Mouse (Mus musculus) bone marrow macrophage, adult 2 months (primary cell): Measurements from ENCODE around the gene Cenpl. TPM values are rescaled to one million over a fixed set of nuclear protein-coding genes. Genes with fewer than 3 reads are reported as not detected.

Experiments used
- H3K27ac ChIP-seq: 2 replicates; pipeline ENCODE4 v1.5.1; 2012; ENCODE audit warnings: low read depth, low read length; ENCODE audit not compliant: insufficient read depth
- H3K4me1 ChIP-seq: 2 replicates; pipeline ENCODE4 v1.6.1; 2012; ENCODE audit warnings: low read length; ENCODE audit not compliant: control insufficient read depth, insufficient read depth
- H3K4me3 ChIP-seq: 2 replicates; pipeline ENCODE4 v1.5.1; 2012; ENCODE audit warnings: mild to moderate bottlenecking, low read length, moderate library complexity; ENCODE audit not compliant: insufficient read depth
- CTCF ChIP-seq: IDR thresholded peaks from 2 replicates; pipeline ENCODE4 v1.5.1; 2012; ENCODE audit warnings: low read depth, mild to moderate bottlenecking, low read length, moderate library complexity
- POLR2A ChIP-seq: IDR thresholded peaks from 2 replicates; pipeline ENCODE4 v1.6.1; 2012; ENCODE audit warnings: mild to moderate bottlenecking, low read depth, low read length, borderline replicate concordance
- polyA plus RNA-seq: library from polyadenylated mRNA; stranded (reverse); fragments of >200 nt; gene quantifications from 2 replicates; pipeline ENCODE4 v1.2.4, GENCODE M21; 2012; ENCODE audit not compliant: missing spikeins, insufficient read depth, insufficient read length

Cenpl gene
- polyA plus RNA-seq, 1 experiment = 22.1 TPM

DNA sequence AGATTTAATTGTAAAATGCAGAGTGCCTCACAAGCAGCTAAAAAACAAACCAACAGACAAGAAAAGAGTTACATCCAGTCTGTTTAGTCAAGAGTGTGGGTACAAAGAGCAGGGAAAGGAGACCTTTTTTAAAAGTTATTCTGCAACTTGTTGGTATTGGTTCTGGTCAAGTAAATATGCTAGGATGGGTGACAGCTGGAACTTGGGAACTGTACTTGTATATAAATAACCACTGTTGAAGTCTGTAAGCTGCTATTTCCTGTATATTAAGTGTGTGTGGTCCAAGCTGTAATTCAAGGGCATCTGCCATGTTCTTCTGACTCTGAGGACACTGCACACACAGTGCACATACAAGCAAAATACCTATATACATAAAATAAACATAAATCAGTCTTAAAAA lies 44.1 kb downstream of the Cenpl start:
- no peak for TF ChIP-seq CTCF
- Histone ChIP-seq H3K4me1 (no peaks in the 10 kb centered on the region), H3K27ac (no peak overlapping the region), H3K4me3 (no peak overlapping the region)

DNA sequence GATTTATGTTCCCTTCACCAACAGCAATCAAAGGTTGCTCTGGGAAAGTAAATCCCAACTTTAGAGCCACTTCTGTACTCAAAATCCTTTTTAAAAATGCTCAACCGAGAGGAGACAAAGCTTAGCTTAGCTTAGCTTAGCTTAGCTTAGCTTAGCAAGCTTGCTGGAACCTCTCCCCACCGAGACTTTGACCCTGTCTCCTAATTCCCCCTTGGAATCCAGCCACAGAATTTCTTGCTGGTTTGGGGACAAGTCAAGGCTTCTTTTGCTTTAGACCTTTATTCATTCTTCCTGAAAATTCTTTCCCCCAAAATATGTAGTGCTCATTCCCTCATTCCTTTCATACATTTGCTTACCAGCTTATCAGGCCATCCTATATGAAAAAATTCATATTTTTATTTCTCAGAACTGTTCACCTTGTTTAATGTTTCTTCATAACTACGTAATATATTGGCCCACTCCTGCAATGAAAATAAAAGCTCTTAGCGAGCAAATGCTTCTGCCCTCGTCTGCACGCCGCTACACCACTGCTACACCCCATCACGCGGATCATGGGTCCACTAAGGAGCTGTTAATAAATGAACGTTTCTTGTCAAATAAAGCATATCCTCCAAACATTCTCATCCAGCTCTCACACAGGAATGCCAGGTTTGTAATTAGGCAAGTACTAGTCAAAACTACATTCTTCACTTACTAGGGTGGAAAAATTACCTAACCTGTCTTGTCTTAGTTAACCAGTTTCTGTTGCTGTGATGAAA lies 52.3 kb downstream of the Cenpl start:
- TF ChIP-seq POLR2A (no peak), CTCF (no peak)
- Histone ChIP-seq H3K4me1 (no peaks in the 10 kb centered on the region), H3K4me3 (no peak overlapping the region), H3K27ac (no peak overlapping the region)

GRCm38 (mm10) chr1:161126461-161126860 lies 55.9 kb downstream of the Cenpl start:
- H3K4me1 ChIP-seq = peaks cover 5% of the 10 kb centered on the region
- TF ChIP-seq POLR2A = no peak
- no peak for TF ChIP-seq CTCF
- H3K4me3 ChIP-seq = no peak overlapping the region
- no peak overlapping the region for H3K27ac ChIP-seq

- Histone ChIP-seq H3K27ac (peak within 1 kb of the TSS; percentile 44), H3K4me3 (peak within 1 kb of the TSS; percentile 85), H3K4me1 (peaks cover 5% of the 10 kb centered on the region)
- TF ChIP-seq POLR2A (0 out of 2 replicates have a peak, but pooled peaks have one; percentile 61), CTCF (no peak)
Measured at GRCm38 (mm10) chr1:161130726-161131664, 60.5 kb downstream of the Cenpl start, which contains the start of gene Klhl20. Gene Klhl20 (minus strand): TSS chr1:161131511.

Other genes starting within 250 kb of the Cenpl start
- gene Rc3h1, start 164.3 kb upstream of the Cenpl start, polyA plus RNA-seq = 20.1 and 23.0 TPM in 2 replicates
- 0.92 and 1.0 TPM in 2 replicates for gene Serpinc1, start 92.1 kb upstream of the Cenpl start, polyA plus RNA-seq
- gene Zbtb37, start 35.9 kb upstream of the Cenpl start, polyA plus RNA-seq = 8.2 and 8.3 TPM in 2 replicates
- 11.3 and 15.2 TPM in 2 replicates for gene Dars2, start 55 bp upstream of the Cenpl start, polyA plus RNA-seq
- 19.5 and 21.3 TPM in 2 replicates for gene Klhl20, start 60.8 kb downstream of the Cenpl start, polyA plus RNA-seq
- gene Ankrd45, start 72.0 kb downstream of the Cenpl start, polyA plus RNA-seq = not detected in 2 replicates
- not detected in 2 replicates for gene Tex50, start 88.6 kb downstream of the Cenpl start, polyA plus RNA-seq
- 69.5 and 73.7 TPM in 2 replicates for gene Prdx6, start 180.5 kb downstream of the Cenpl start, polyA plus RNA-seq